Mouse (Mus musculus) MEL (cell line): ENCODE measurements around the gene Exoc5.

Source experiments
- MAX ChIP-seq: IDR thresholded peaks from 2 replicates; pipeline ENCODE4 v1.6.1; 2011; ENCODE audit warnings: low read length, improper control_type of control experiment
- POLR2A ChIP-seq, 2 experiments: IDR thresholded peaks; 2 replicates each; pipeline ENCODE4 v1.6.1; 2011 to 2012; ENCODE audit warnings: low read length in 2 of 2, mild to moderate bottlenecking in 2 of 2, control low read depth in 1 of 2, improper control_type of control experiment in 1 of 2, low read depth in 1 of 2, moderate library complexity in 1 of 2; ENCODE audit not compliant: control insufficient read depth in 1 of 2, insufficient read depth in 1 of 2, poor library complexity in 1 of 2
- ZNF384 ChIP-seq: IDR thresholded peaks from 2 replicates; pipeline ENCODE4 v1.6.1; 2012; ENCODE audit warnings: low read depth, mild to moderate bottlenecking, inconsistent platforms, low read length, improper control_type of control experiment

DNA sequence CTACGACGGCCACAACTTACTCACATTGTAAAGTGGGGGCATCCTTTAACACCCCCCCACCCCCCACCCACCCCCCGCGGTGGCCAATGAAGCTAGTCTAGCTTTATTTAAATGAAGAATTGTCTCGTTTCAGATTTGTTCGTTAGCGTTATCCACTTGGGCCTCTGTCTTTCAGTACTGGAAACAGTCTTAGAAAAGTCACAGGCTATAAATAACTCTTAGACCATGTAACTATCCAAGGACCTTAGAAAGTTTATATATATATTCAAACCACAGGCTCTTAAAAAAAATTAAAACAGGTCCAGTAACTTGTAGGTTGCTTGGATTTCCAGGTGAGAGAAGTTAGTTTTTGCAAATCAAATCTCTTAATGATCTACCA is 75.3 kb downstream of the Exoc5 start:
- no peak for TF ChIP-seq MAX
- no peak for TF ChIP-seq POLR2A (IDR thresholded peaks at IDR 0.05; ENCODE audit: control insufficient read depth in 1 of 2, insufficient read depth in 1 of 2, low read depth in 1 of 2, low read length in 2 of 2, poor library complexity in 1 of 2)
- no peak for TF ChIP-seq ZNF384
